Mouse (Mus musculus) stomach, postnatal 0 days (tissue): Measurements from ENCODE around the gene Meis3. TPM values are rescaled to one million over a fixed set of nuclear protein-coding genes. Genes with fewer than 3 reads are reported as not detected.
A peak's percentile ranks its signal among the peaks of the same experiment; 100 is the strongest.

Experiments used
- ATAC-seq: fragments of 200-750 bp; cut with Nextera tagmentation; 2 replicates; pipeline ENCODE4 v1.8.0; 2017; ENCODE audit not compliant: low FRiP score, low TSS enrichment
- DNase-seq: peaks from one replicate; pipeline ENCODE4 v3.0.0-alpha.2; 2016; ENCODE audit warnings: low spot score
- H3K27ac ChIP-seq: fragments of 300-500 bp; sonication (generic); replicated peaks from 2 replicates; pipeline ENCODE4 v1.5.1; 2014; ENCODE audit warnings: mild to moderate bottlenecking, control low read depth
- H3K27me3 ChIP-seq: fragments of 300-500 bp; sonication (generic); 2 replicates; pipeline ENCODE4 v1.6.1; 2014; ENCODE audit warnings: low read length; ENCODE audit not compliant: control insufficient read depth, insufficient read depth
- H3K36me3 ChIP-seq: fragments of 300-500 bp; sonication (generic); 2 replicates; pipeline ENCODE4 v1.6.1; 2014; ENCODE audit warnings: low read length, mixed read lengths; ENCODE audit not compliant: control insufficient read depth, insufficient read depth
- H3K4me1 ChIP-seq: fragments of 300-500 bp; sonication (generic); replicated peaks from 2 replicates; pipeline ENCODE4 v1.6.1; 2014; ENCODE audit warnings: antibody characterized with exemption; ENCODE audit not compliant: control insufficient read depth, insufficient read depth
- H3K4me2 ChIP-seq: fragments of 300-500 bp; sonication (generic); replicated peaks from 2 replicates; pipeline ENCODE4 v1.6.1; 2014; ENCODE audit warnings: low read depth, mild to moderate bottlenecking, control low read depth, moderate library complexity
- H3K4me3 ChIP-seq: fragments of 300-500 bp; sonication (generic); 2 replicates; pipeline ENCODE4 v1.5.1; 2014; ENCODE audit warnings: low read depth, low read length, control low read depth
- H3K9ac ChIP-seq: fragments of 300-500 bp; sonication (generic); 2 replicates; pipeline ENCODE4 v1.6.1; 2014; ENCODE audit warnings: mild to moderate bottlenecking, low read length, control low read depth, mixed read lengths
- H3K9me3 ChIP-seq: fragments of 300-500 bp; sonication (generic); 2 replicates; pipeline ENCODE4 v1.6.1; 2016; ENCODE audit warnings: low read length; ENCODE audit not compliant: control insufficient read depth
- CTCF ChIP-seq: IDR thresholded peaks from 2 replicates; pipeline ENCODE4 v1.5.1; 2016; ENCODE audit warnings: antibody characterized with exemption, low read depth, mild to moderate bottlenecking, moderate library complexity
- EP300 ChIP-seq: optimal IDR thresholded peaks from 2 replicates; pipeline ENCODE3; 2016; ENCODE audit warnings: antibody characterized with exemption
- WGBS: fragments of 180-500 bp; shearing (Covaris S2); extraction: QIAGEN DNeasy Blood & Tissue Kit; methylation state at CpG from one replicate; pipeline ENCODE4 v1.1.7; 2014; 5-methylcytosine and 5-hydroxymethylcytosine counted together
- polyA plus RNA-seq: library from polyadenylated mRNA; unstranded; fragments of >200 nt; fragmentation: Nextera tagmentation; extraction: Ambion mirVana; gene quantifications from 2 replicates; pipeline ENCODE4 v1.2.1, GENCODE M21; 2015

Meis3 gene
- polyA plus RNA-seq, 1 experiment from 2014 or later = 10.9 TPM

DNA sequence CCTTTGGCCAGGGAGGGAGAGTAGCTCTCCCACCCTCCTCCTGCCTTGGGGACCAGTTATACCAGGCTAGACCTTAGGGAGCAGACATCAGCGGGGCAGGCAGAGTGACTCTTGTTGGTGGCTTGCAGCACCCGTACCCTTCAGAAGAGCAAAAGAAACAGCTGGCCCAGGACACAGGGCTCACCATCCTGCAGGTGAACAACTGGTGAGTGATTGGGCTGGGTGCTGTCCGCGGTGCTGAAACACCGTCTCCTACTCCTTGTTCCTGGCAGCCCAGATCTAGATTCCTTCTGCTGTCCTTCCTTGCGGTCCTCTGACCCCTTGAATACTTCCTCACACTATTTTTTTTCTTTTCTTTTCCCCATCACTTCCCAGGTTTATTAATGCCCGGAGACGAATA is 8.8 kb downstream of the Meis3 start:
- WGBS = 18% methylated on average over 8 of the region's 8 CpGs
- ATAC-seq = peak; percentile 45; the same call in 1 of the 2 replicates
- DNase-seq = peak; percentile 75
- TF ChIP-seq CTCF (no peak), EP300 (no peak)
- Histone ChIP-seq H3K27ac (no peak overlapping the region), H3K4me3 (no peak overlapping the region), H3K36me3 (no peaks in the 10 kb centered on the region), H3K9me3 (no peaks in the 10 kb centered on the region), H3K9ac (no peak overlapping the region), H3K4me2 (no peak overlapping the region), H3K27me3 (no peaks in the 10 kb centered on the region), H3K4me1 (no peaks in the 10 kb centered on the region)

- Histone ChIP-seq H3K9me3 (no peaks in the 10 kb centered on the region), H3K4me2 (no peak overlapping the region), H3K4me3 (no peak overlapping the region), H3K4me1 (no peaks in the 10 kb centered on the region), H3K27me3 (no peaks in the 10 kb centered on the region), H3K9ac (no peak overlapping the region), H3K36me3 (no peaks in the 10 kb centered on the region), H3K27ac (no peak overlapping the region)
- 77% methylated on average over 8 of the region's 8 CpGs for WGBS
- TF ChIP-seq CTCF (no peak), EP300 (no peak)
- ATAC-seq (no peak), DNase-seq (no peak)
Measured at GRCm38 (mm10) chr7:16187494-16187893, 12.6 kb downstream of the Meis3 start.

- no peak overlapping the region for H3K4me2 ChIP-seq
- peak; percentile 45; the same call in 1 of the 2 replicates for ATAC-seq
- DNase-seq = peak; percentile 78
- H3K9ac ChIP-seq = no peak overlapping the region
- WGBS = 19% methylated on average over 5 of the region's 5 CpGs
- H3K27me3 ChIP-seq = no peaks in the 10 kb centered on the region
- H3K36me3 ChIP-seq = 0 out of 2 replicates have a peak, but pooled peaks cover 1% of the 10 kb centered on the region
- H3K27ac ChIP-seq = no peak overlapping the region
- H3K4me3 ChIP-seq = no peak overlapping the region
- no peaks in the 10 kb centered on the region for H3K4me1 ChIP-seq
- H3K9me3 ChIP-seq = no peaks in the 10 kb centered on the region
- TF ChIP-seq CTCF = peak; percentile 77
- no peak for TF ChIP-seq EP300
Measured at GRCm38 (mm10) chr7:16192315-16192714, 17.4 kb downstream of the Meis3 start.

- ATAC-seq = no peak
- 45% methylated on average over 3 of the region's 3 CpGs for whole genome bisulfite sequencing
- no peak overlapping the region for H3K27ac ChIP-seq
Measured at GRCm38 (mm10) chr7:16193702-16194101, 18.8 kb downstream of the Meis3 start.

DNA sequence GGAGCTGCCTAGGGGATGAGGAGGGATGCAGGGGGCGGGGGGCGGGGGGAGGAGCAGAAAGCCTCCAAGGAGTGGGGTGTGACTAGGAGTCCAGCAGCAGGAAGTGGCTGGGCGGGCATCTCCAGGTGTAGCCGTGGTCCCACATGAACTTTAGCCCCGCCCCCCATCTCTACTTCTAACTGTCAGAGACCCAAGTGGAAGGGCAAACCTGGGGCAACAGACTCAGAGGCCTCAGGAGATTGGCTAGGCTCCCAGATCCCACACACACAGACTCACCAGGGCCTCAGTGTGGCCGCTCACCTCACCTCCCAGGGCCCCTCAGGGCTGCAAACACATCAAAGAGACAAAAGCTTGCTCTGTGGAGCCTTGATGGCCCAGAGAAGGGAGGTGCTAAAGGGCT is 21.7 kb downstream of the Meis3 start:
- DNase-seq (no peak), ATAC-seq (no peak)
- H3K9me3 ChIP-seq = no peaks in the 10 kb centered on the region
- no peaks in the 10 kb centered on the region for H3K4me1 ChIP-seq
- peaks cover 11% of the 10 kb centered on the region for H3K36me3 ChIP-seq
- H3K9ac ChIP-seq = no peak overlapping the region
- H3K27me3 ChIP-seq = no peaks in the 10 kb centered on the region
- no peak overlapping the region for H3K27ac ChIP-seq
- H3K4me3 ChIP-seq = no peak overlapping the region
- 40% methylated on average over 4 of the region's 6 CpGs for WGBS
- TF ChIP-seq EP300 = no peak
- no peak for TF ChIP-seq CTCF
- no peak overlapping the region for H3K4me2 ChIP-seq

More at GRCm38 (mm10) chr7:16193702-16194101, 18.8 kb downstream of the Meis3 start:
- Histone ChIP-seq H3K4me2 (no peak overlapping the region), H3K27me3 (no peaks in the 10 kb centered on the region), H3K36me3 (0 out of 2 replicates have a peak, but pooled peaks cover 4% of the 10 kb centered on the region), H3K4me1 (no peaks in the 10 kb centered on the region), H3K4me3 (no peak overlapping the region), H3K9ac (no peak overlapping the region), H3K9me3 (no peaks in the 10 kb centered on the region)
- DNase-seq = no peak
- TF ChIP-seq CTCF = no peak
- TF ChIP-seq EP300 = no peak

DNA sequence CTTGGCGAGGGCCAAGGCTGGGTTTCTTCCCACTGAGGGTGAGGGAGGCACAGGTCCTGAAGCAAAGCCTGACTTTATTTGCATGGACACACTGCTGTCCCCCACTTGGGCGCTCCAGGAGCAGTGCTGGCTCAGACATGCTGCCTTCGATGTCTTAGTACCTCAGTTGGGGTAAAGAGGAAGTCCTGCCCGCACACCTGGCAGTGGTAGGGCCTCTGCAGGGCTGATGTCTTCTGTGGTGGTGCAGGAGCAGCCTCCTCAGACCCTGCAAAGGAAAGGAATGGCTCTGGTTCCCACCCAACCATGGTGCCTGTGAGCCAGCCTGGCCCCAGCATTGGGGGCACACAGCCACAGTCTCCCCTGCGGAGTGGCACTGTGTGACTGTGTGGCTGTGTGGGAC is 22.3 kb downstream of the Meis3 start:
- H3K27ac ChIP-seq = no peak overlapping the region
- no peak overlapping the region for H3K4me2 ChIP-seq
- H3K9ac ChIP-seq = no peak overlapping the region
- WGBS = 63% methylated on average over 5 of the region's 5 CpGs
- H3K4me3 ChIP-seq = no peak overlapping the region
- peaks cover 13% of the 10 kb centered on the region for H3K36me3 ChIP-seq
- DNase-seq (no peak), ATAC-seq (no peak; the same call in 1 of the 2 replicates)
- no peaks in the 10 kb centered on the region for H3K4me1 ChIP-seq
- no peaks in the 10 kb centered on the region for H3K9me3 ChIP-seq
- no peaks in the 10 kb centered on the region for H3K27me3 ChIP-seq
- TF ChIP-seq EP300 = no peak
- no peak for TF ChIP-seq CTCF
